ENCODE assay signal across 9 mouse cellular contexts in the genomic region with DNA sequence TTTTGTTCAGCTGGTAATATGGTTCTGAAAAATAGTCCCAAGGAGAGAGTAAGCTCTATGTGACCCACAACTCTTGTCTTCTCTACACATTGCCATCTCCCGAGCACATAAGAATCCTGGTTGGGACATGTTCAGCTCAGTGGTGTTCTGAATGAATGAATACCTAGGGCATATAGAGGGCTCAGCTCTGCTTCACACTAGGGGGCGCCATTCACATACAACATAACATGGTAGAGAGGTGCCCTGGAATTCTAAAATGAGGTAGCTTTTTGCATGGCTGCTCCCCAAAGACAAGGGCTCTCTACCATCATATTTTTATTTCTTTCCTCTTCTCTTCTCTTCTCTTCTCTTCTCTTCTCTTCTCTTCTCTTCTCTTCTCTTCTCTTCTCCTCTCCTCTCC. TPM values are rescaled to one million over a fixed set of nuclear protein-coding genes. Genes with fewer than 3 reads are reported as not detected.
DNase-seq lines count a peak whose midpoint lies in the region; ATAC-seq and TF ChIP-seq lines count a peak whose summit lies in the region.
"Had no signal": no experiment of that assay in that cellular context is flagged by ENCODE, and none has a peak within 500 bp of the region (broad histone marks: within the 10 kb centered on the region; RNA-seq: fewer than 3 reads in every experiment).

No protein-coding gene starts in this region.

- peak; percentile 44; the same call in 1 of the 2 replicates for TF ChIP-seq CTCF in brain, embryonic 14.5 days (IDR thresholded peaks at IDR 0.05; ENCODE audit: borderline replicate concordance, extremely low read depth, insufficient read depth, insufficient read length)

- no peaks in the 10 kb centered on the region for H3K4me1 ChIP-seq in forebrain, embryonic 11.5 days (replicated peaks; ENCODE audit: control insufficient read depth, insufficient read depth, low read length)
- H3K4me1 ChIP-seq in hindbrain, embryonic 14.5 days (replicated peaks; ENCODE audit: control insufficient read depth, insufficient read depth, low read length): no peaks in the 10 kb centered on the region
- H3K4me1 ChIP-seq: liver, embryonic 15.5 days had no signal

- H3K4me2 ChIP-seq in forebrain, embryonic 11.5 days (ENCODE audit: low read depth, low read length, severe bottlenecking): no peak overlapping the region
- no peak overlapping the region for H3K4me2 ChIP-seq in hindbrain, embryonic 14.5 days (replicated peaks)
- H3K4me2 ChIP-seq: liver, embryonic 15.5 days had no signal

- 0 out of 2 replicates have a peak, but pooled peaks have one; percentile 76 for ATAC-seq in forebrain, embryonic 11.5 days (replicated peaks; ENCODE audit: low FRiP score)
- ATAC-seq in hindbrain, embryonic 14.5 days (ENCODE audit: low FRiP score): no peak; the same call in 1 of the 2 replicates
- peak; percentile 78 for ATAC-seq in megakaryocyte-erythroid progenitor cell, adult 5-6 weeks (replicated peaks; ENCODE audit: low FRiP score, low TSS enrichment, poor library complexity, severe bottlenecking)

- H3K27me3 ChIP-seq in forebrain, embryonic 11.5 days (ENCODE audit: control insufficient read depth, insufficient read depth, low read length): no peaks in the 10 kb centered on the region
- no peaks in the 10 kb centered on the region for H3K27me3 ChIP-seq in hindbrain, embryonic 14.5 days (ENCODE audit: control insufficient read depth, insufficient read depth, low read length)
- H3K27me3 ChIP-seq in splenic B cell, adult 2 months (ENCODE audit: control insufficient read depth, insufficient read depth, low read length, poor library complexity, severe bottlenecking): no peaks in the 10 kb centered on the region
- H3K27me3 ChIP-seq: liver, embryonic 15.5 days had no signal

- no peak overlapping the region for H3K4me3 ChIP-seq in forebrain, embryonic 11.5 days (ENCODE audit: low read depth, low read length)
- H3K4me3 ChIP-seq in hindbrain, embryonic 14.5 days (replicated peaks; ENCODE audit: low read length): no peak overlapping the region
- H3K4me3 ChIP-seq: liver, embryonic 15.5 days had no signal

- H3K36me3 ChIP-seq in forebrain, embryonic 11.5 days (ENCODE audit: control insufficient read depth, insufficient read depth, low read length): no peaks in the 10 kb centered on the region
- no peaks in the 10 kb centered on the region for H3K36me3 ChIP-seq in hindbrain, embryonic 14.5 days (replicated peaks; ENCODE audit: control insufficient read depth, insufficient read depth)
- no peaks in the 10 kb centered on the region for H3K36me3 ChIP-seq in splenic B cell, adult 2 months (ENCODE audit: control insufficient read depth, insufficient read depth, low read length, poor library complexity, severe bottlenecking)
- H3K36me3 ChIP-seq: liver, embryonic 15.5 days had no signal

- peak; percentile 72 for DNase-seq in gastrocnemius, adult 18-20 months (ENCODE audit: low spot score)
- no peak for DNase-seq in gastrocnemius, postnatal 25 days
- DNase-seq in brain, embryonic 14.5 days (ENCODE audit: low read depth): peak; percentile 63
- DNase-seq in forebrain, embryonic 11.5 days (ENCODE audit: low spot score): peak; percentile 68
- peak; percentile 58 for DNase-seq in hindbrain, embryonic 14.5 days (ENCODE audit: low spot score)
- peak; percentile 58 to 87 for DNase-seq in layer of hippocampus, postnatal 25 days (ENCODE audit: extremely low spot score in 1 of 2, low spot score in 1 of 2)
- DNase-seq in splenic B cell, adult 2 months (ENCODE audit: low read depth, low spot score): peak; percentile 67

- 40% methylated on average over 2 of the region's 2 CpGs for WGBS in forebrain, embryonic 11.5 days
- WGBS in hindbrain, embryonic 14.5 days: 30% methylated on average over 2 of the region's 2 CpGs

- no peak overlapping the region for H3K9ac ChIP-seq in forebrain, embryonic 11.5 days (ENCODE audit: low read length)
- H3K9ac ChIP-seq in hindbrain, embryonic 14.5 days: no peak overlapping the region
- H3K9ac ChIP-seq: liver, embryonic 15.5 days had no signal

- no peak for TF ChIP-seq POLR2A in brain, embryonic 14.5 days (IDR thresholded peaks at IDR 0.05; ENCODE audit: borderline replicate concordance, extremely low read depth, insufficient read depth, insufficient read length, poor library complexity, severe bottlenecking)

- no peak overlapping the region for H3K27ac ChIP-seq in forebrain, embryonic 11.5 days (ENCODE audit: low read depth, low read length)
- H3K27ac ChIP-seq in hindbrain, embryonic 14.5 days: no peak overlapping the region
- H3K27ac ChIP-seq: liver, embryonic 15.5 days had no signal

- no peaks in the 10 kb centered on the region for H3K9me3 ChIP-seq in forebrain, embryonic 11.5 days (ENCODE audit: control insufficient read depth, low read length)
- H3K9me3 ChIP-seq in hindbrain, embryonic 14.5 days (ENCODE audit: control insufficient read depth, low read length): no peaks in the 10 kb centered on the region
- H3K9me3 ChIP-seq: liver, embryonic 15.5 days had no signal

RNA-seq across cellular contexts. Expression of a gene that starts 2.2 kb away (rescaled TPM):
- 1 to 10 TPM in 1 of 2 experiments, under 1 TPM in 1; 0.84 to 1.6 TPM for total RNA-seq in gastrocnemius, adult 18-20 months (2021)
- total RNA-seq in gastrocnemius, postnatal 25 days (2021): 1 to 10 TPM in 1 of 2 experiments, under 1 TPM in 1; 0.94 to 1.5 TPM
- 0.16 and 0.20 TPM in 2 replicates for polyA plus RNA-seq in brain, embryonic 14.5 days (2012; rRNA removed)
- polyA plus RNA-seq in forebrain, embryonic 11.5 days (2014; fragmentation: Nextera tagmentation; extraction: Ambion mirVana): 0.13 and 0.17 TPM in 2 replicates
- polyA plus RNA-seq in hindbrain, embryonic 14.5 days (2014; fragmentation: Nextera tagmentation; extraction: Ambion mirVana): 0.07 and 0.14 TPM in 2 replicates
- total RNA-seq in layer of hippocampus, postnatal 25 days (2021): 10 to 100 TPM; 45.4 to 51.5 TPM
- 0.37 and 1.1 TPM in 2 replicates for total RNA-seq in megakaryocyte-erythroid progenitor cell, adult 5-6 weeks (2014; fragmentation: Nextera tagmentation)
- total RNA-seq in megakaryocyte-erythroid progenitor cell, adult 5-6 weeks (2017): 2.1 and 2.2 TPM in 2 replicates

Comparison
In these comparisons a context has a peak if more than half of its experiments do, and no peak if none do; other contexts are left out.
1. RNA of a gene that starts 2.2 kb away (total RNA-seq): 45.4 to 51.5 TPM in layer of hippocampus, postnatal 25 days; 0.37 to 2.2 TPM in megakaryocyte-erythroid progenitor cell, adult 5-6 weeks, 0.84 to 1.6 TPM in gastrocnemius, adult 18-20 months and 0.94 to 1.5 TPM in gastrocnemius, postnatal 25 days; every median in the first group is over 10 times any median in the second.